Mouse (Mus musculus) kidney, postnatal 0 days (tissue): Measurements from ENCODE around the gene Dgkg. TPM values are rescaled to one million over a fixed set of nuclear protein-coding genes. Genes with fewer than 3 reads are reported as not detected.

Experiments used
- ATAC-seq: fragments of 200-750 bp; cut with Nextera tagmentation; replicated peaks from 2 replicates; pipeline ENCODE4 v1.8.0; 2017; ENCODE audit warnings: low read depth, moderate number of reproducible peaks, moderate TSS enrichment, moderate library complexity; ENCODE audit not compliant: low FRiP score
- DNase-seq: peaks from one replicate; pipeline ENCODE4 v3.0.0-alpha.2; 2016; ENCODE audit warnings: low spot score
- H3K27ac ChIP-seq: fragments of 300-500 bp; sonication (generic); 2 replicates; pipeline ENCODE4 v1.5.1; 2014; ENCODE audit warnings: mild to moderate bottlenecking
- H3K27me3 ChIP-seq: fragments of 300-500 bp; sonication (generic); 2 replicates; pipeline ENCODE4 v1.6.1; 2014; ENCODE audit warnings: low read length, mixed read lengths; ENCODE audit not compliant: insufficient read depth
- H3K36me3 ChIP-seq: fragments of 300-500 bp; sonication (generic); 2 replicates; pipeline ENCODE4 v1.6.1; 2014; ENCODE audit warnings: low read length, mixed read lengths; ENCODE audit not compliant: insufficient read depth
- H3K4me1 ChIP-seq: fragments of 300-500 bp; sonication (generic); replicated peaks from 2 replicates; pipeline ENCODE4 v1.6.1; 2014; ENCODE audit warnings: antibody characterized with exemption, low read length, mixed read lengths; ENCODE audit not compliant: insufficient read depth
- H3K4me2 ChIP-seq: fragments of 300-500 bp; sonication (generic); 2 replicates; pipeline ENCODE4 v1.6.1; 2014; ENCODE audit warnings: mild to moderate bottlenecking, low read length, moderate library complexity, mixed read lengths
- H3K4me3 ChIP-seq: fragments of 300-500 bp; sonication (generic); replicated peaks from 2 replicates; pipeline ENCODE4 v1.5.1; 2014; ENCODE audit warnings: low read depth, low read length
- H3K9ac ChIP-seq: fragments of 300-500 bp; sonication (generic); 2 replicates; pipeline ENCODE4 v1.6.1; 2014; ENCODE audit warnings: low read depth, low read length
- H3K9me3 ChIP-seq: fragments of 300-500 bp; sonication (generic); replicated peaks from 2 replicates; pipeline ENCODE4 v1.6.1; 2016; ENCODE audit warnings: low read length, inconsistent platforms, mixed read lengths
- CTCF ChIP-seq: IDR thresholded peaks from 2 replicates; pipeline ENCODE4 v1.5.1; 2016; ENCODE audit warnings: antibody characterized with exemption, low read depth, mild to moderate bottlenecking, moderate library complexity
- WGBS: fragments of 180-500 bp; shearing (Covaris S2); extraction: QIAGEN DNeasy Blood & Tissue Kit; methylation state at CpG from one replicate; pipeline ENCODE4 v1.1.7; 2014; 5-methylcytosine and 5-hydroxymethylcytosine counted together
- polyA plus RNA-seq: library from polyadenylated mRNA; unstranded; fragments of >200 nt; fragmentation: Nextera tagmentation; extraction: Ambion mirVana; gene quantifications from 2 replicates; pipeline ENCODE4 v1.2.1, GENCODE M21; 2015

Gene Dgkg
- polyA plus RNA-seq, 1 experiment from 2014 or later, result 0.67 TPM

GRCm38 (mm10) chr16:22444786-22445185, 212.2 kb downstream of the Dgkg start:
- WGBS, result 51% methylated on average over 6 of the region's 6 CpGs
- no peak for ATAC-seq
- H3K27ac ChIP-seq, result no peak overlapping the region

GRCm38 (mm10) chr16:22442202-22442601, 214.8 kb downstream of the Dgkg start:
- 69% methylated on average over 7 of the region's 7 CpGs for WGBS
- no peak overlapping the region for H3K4me3 ChIP-seq
- no peak overlapping the region for H3K9ac ChIP-seq
- TF ChIP-seq CTCF, result no peak
- peaks cover 13% of the 10 kb centered on the region; the same call in 1 of the 2 replicates for H3K4me1 ChIP-seq
- no peak overlapping the region for H3K27ac ChIP-seq
- H3K27me3 ChIP-seq, result no peaks in the 10 kb centered on the region
- H3K36me3 ChIP-seq, result no peaks in the 10 kb centered on the region
- no peak overlapping the region for H3K4me2 ChIP-seq
- no peak for ATAC-seq
- DNase-seq, result no peak
- H3K9me3 ChIP-seq, result no peaks in the 10 kb centered on the region

More at GRCm38 (mm10) chr16:22444786-22445185, 212.2 kb downstream of the Dgkg start:
- Histone ChIP-seq H3K9me3 (no peaks in the 10 kb centered on the region), H3K27me3 (no peaks in the 10 kb centered on the region), H3K4me1 (peaks cover 13% of the 10 kb centered on the region; the same call in 1 of the 2 replicates), H3K36me3 (no peaks in the 10 kb centered on the region), H3K4me2 (no peak overlapping the region), H3K9ac (no peak overlapping the region), H3K4me3 (no peak overlapping the region)
- DNase-seq, result no peak
- no peak for TF ChIP-seq CTCF

GRCm38 (mm10) chr16:22441317-22441716, 215.7 kb downstream of the Dgkg start:
- DNase-seq (peak; percentile 52), ATAC-seq (no peak)
- no peak overlapping the region for H3K4me2 ChIP-seq
- H3K36me3 ChIP-seq, result no peaks in the 10 kb centered on the region
- H3K9me3 ChIP-seq, result no peaks in the 10 kb centered on the region
- peaks cover 13% of the 10 kb centered on the region; the same call in 1 of the 2 replicates for H3K4me1 ChIP-seq
- WGBS, result 69% methylated on average over 4 of the region's 4 CpGs
- no peaks in the 10 kb centered on the region for H3K27me3 ChIP-seq
- no peak overlapping the region for H3K9ac ChIP-seq
- no peak overlapping the region for H3K27ac ChIP-seq
- no peak overlapping the region for H3K4me3 ChIP-seq
- no peak for TF ChIP-seq CTCF

GRCm38 (mm10) chr16:22440269-22440668, 216.8 kb downstream of the Dgkg start:
- H3K27ac ChIP-seq, result peak overlapping the region; percentile 87
- H3K4me1 ChIP-seq, result peaks cover 13% of the 10 kb centered on the region; the same call in 1 of the 2 replicates
- H3K9me3 ChIP-seq, result no peaks in the 10 kb centered on the region
- TF ChIP-seq CTCF, result peak; percentile 43; the same call in 1 of the 2 replicates
- H3K4me2 ChIP-seq, result peak overlapping the region; percentile 77
- ATAC-seq (no peak), DNase-seq (peak; percentile 79)
- H3K9ac ChIP-seq, result peak overlapping the region; percentile 51
- no peaks in the 10 kb centered on the region for H3K36me3 ChIP-seq
- H3K27me3 ChIP-seq, result no peaks in the 10 kb centered on the region
- WGBS, result under 1% methylated on average over 18 of the region's 18 CpGs
- peak overlapping the region; percentile 92 for H3K4me3 ChIP-seq

- Histone ChIP-seq H3K27me3 (no peaks in the 10 kb centered on the region), H3K9ac (peak within 1 kb of the TSS; percentile 91), H3K27ac (peak within 1 kb of the TSS; percentile 87), H3K36me3 (no peaks in the 10 kb centered on the region), H3K4me2 (peak within 1 kb of the TSS; percentile 95), H3K9me3 (no peaks in the 10 kb centered on the region), H3K4me1 (peaks cover 13% of the 10 kb centered on the region; the same call in 1 of the 2 replicates), H3K4me3 (peak within 1 kb of the TSS; percentile 92)
- DNase-seq, result peak; percentile 100
- ATAC-seq, result peak; percentile 99
- under 1% methylated on average over 57 of the region's 63 CpGs for WGBS
- TF ChIP-seq CTCF, result no peak
Measured at GRCm38 (mm10) chr16:22439499-22440177, 217.4 kb downstream of the Dgkg start, which contains the start of gene Etv5. Gene Etv5, minus strand, starts transcription at chr16:22439719.

GRCm38 (mm10) chr16:22438441-22439373, 218.3 kb downstream of the Dgkg start:
- no peak for TF ChIP-seq CTCF
- ATAC-seq (peak; percentile 15; the same call in 1 of the 2 replicates), DNase-seq (peak; percentile 91)
- Histone ChIP-seq H3K4me2 (peak overlapping the region; percentile 95), H3K9me3 (no peaks in the 10 kb centered on the region), H3K36me3 (no peaks in the 10 kb centered on the region), H3K27ac (peak overlapping the region; percentile 87), H3K4me3 (peak overlapping the region; percentile 92), H3K9ac (peak overlapping the region; percentile 91), H3K4me1 (peaks cover 13% of the 10 kb centered on the region; the same call in 1 of the 2 replicates), H3K27me3 (no peaks in the 10 kb centered on the region)
- 1% methylated on average over 59 of the region's 59 CpGs for WGBS
